Mouse (Mus musculus): ENCODE data around the gene Irak3. TPM values are rescaled to one million over a fixed set of nuclear protein-coding genes. Genes with fewer than 3 reads are reported as not detected.

Gene Irak3
- polyA plus RNA-seq, 1 experiment from 2014 or later = 0.74 TPM

GRCm38 (mm10) chr10:120111691-120112319 is 90.1 kb downstream of the Irak3 start:
- Histone ChIP-seq H3K4me3 (ENCODE audit: low read length) (peak overlapping the region; percentile 77), H3K9me3 (ENCODE audit: control insufficient read depth, low read length) (no peaks in the 10 kb centered on the region), H3K4me1 (ENCODE audit: control insufficient read depth, insufficient read depth, low read length) (no peaks in the 10 kb centered on the region), H3K27me3 (ENCODE audit: control insufficient read depth, insufficient read depth, low read length) (no peaks in the 10 kb centered on the region), H3K27ac (ENCODE audit: low read depth, low read length) (no peak overlapping the region), H3K4me2 (replicated peaks; ENCODE audit: low read depth, low read length) (peak overlapping the region; percentile 79), H3K36me3 (ENCODE audit: control insufficient read depth, insufficient read depth, low read length) (no peaks in the 10 kb centered on the region), H3K9ac (ENCODE audit: low read depth, low read length) (no peak overlapping the region; the same call in 1 of the 2 replicates)
- 87% methylated on average over 3 of the region's 3 CpGs for WGBS
- ATAC-seq (ENCODE audit: low FRiP score, low TSS enrichment) = no peak

DNA sequence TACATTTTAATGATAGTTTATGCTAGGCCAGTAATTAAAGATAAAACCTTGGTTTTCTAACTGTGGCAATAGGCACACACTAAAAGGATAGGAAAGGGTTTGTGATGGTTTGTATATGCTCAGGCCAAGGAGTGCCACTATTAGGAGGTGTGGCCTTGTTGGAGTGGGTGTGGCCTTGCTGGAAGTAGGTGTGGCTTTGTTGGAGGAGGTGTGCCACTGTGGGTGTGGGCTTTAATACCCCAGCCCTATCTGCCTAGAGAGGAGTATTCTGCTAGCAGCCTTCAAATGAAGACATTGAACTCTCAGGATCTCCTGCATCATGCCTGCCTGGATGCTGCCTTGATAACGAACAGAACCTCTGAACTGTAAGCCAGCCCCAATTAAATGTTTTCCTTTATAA is 101.1 kb downstream of the Irak3 start:
- no peaks in the 10 kb centered on the region for H3K27me3 ChIP-seq (ENCODE audit: control insufficient read depth, insufficient read depth, low read length)
- no peak overlapping the region for H3K9ac ChIP-seq (ENCODE audit: low read depth, low read length)
- H3K4me3 ChIP-seq (ENCODE audit: low read length) = no peak overlapping the region
- no peak for ATAC-seq (ENCODE audit: low FRiP score, low TSS enrichment)
- no peak overlapping the region for H3K27ac ChIP-seq (ENCODE audit: low read depth, low read length)
- peaks cover 10% of the 10 kb centered on the region; the same call in 1 of the 2 replicates for H3K36me3 ChIP-seq (ENCODE audit: control insufficient read depth, insufficient read depth, low read length)
- H3K4me1 ChIP-seq (ENCODE audit: control insufficient read depth, insufficient read depth, low read length) = no peaks in the 10 kb centered on the region
- WGBS = 88% methylated on average over 1 of the region's 1 CpGs
- H3K4me2 ChIP-seq (replicated peaks; ENCODE audit: low read depth, low read length) = no peak overlapping the region
- H3K9me3 ChIP-seq (ENCODE audit: control insufficient read depth, low read length) = no peaks in the 10 kb centered on the region

DNA sequence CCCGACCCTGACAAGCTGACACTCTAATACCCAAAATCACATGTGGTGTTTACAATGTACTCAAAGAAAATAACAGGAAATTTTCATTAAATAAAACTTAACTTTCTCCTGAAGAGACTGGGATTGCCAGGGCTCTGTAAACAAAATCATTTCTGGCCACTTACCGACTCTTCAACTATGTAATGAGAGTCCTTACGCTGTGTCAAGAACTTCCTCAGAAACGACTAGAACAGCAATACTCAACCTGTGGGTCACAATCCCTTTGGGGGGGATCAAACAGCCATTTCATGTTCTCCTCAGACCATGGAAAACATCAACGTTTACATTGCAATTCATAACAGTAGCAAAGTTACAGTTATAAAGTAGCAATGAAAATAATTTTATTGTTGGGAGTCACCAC is 104.4 kb downstream of the Irak3 start:
- Histone ChIP-seq H3K4me2 (replicated peaks; ENCODE audit: low read depth, low read length) (no peak overlapping the region), H3K4me1 (ENCODE audit: control insufficient read depth, insufficient read depth, low read length) (no peaks in the 10 kb centered on the region), H3K36me3 (ENCODE audit: control insufficient read depth, insufficient read depth, low read length) (peaks cover 14% of the 10 kb centered on the region; the same call in 1 of the 2 replicates), H3K9ac (ENCODE audit: low read depth, low read length) (no peak overlapping the region), H3K4me3 (ENCODE audit: low read length) (no peak overlapping the region), H3K27me3 (ENCODE audit: control insufficient read depth, insufficient read depth, low read length) (no peaks in the 10 kb centered on the region), H3K27ac (ENCODE audit: low read depth, low read length) (no peak overlapping the region), H3K9me3 (ENCODE audit: control insufficient read depth, low read length) (no peaks in the 10 kb centered on the region)
- WGBS = 78% methylated on average over 5 of the region's 5 CpGs
- no peak for ATAC-seq (ENCODE audit: low FRiP score, low TSS enrichment)

GRCm38 (mm10) chr10:120095716-120096115 is 106.2 kb downstream of the Irak3 start:
- Histone ChIP-seq H3K27ac (ENCODE audit: low read depth, low read length) (no peak overlapping the region), H3K9ac (ENCODE audit: low read depth, low read length) (no peak overlapping the region), H3K27me3 (ENCODE audit: control insufficient read depth, insufficient read depth, low read length) (no peaks in the 10 kb centered on the region), H3K36me3 (ENCODE audit: control insufficient read depth, insufficient read depth, low read length) (peaks cover 13% of the 10 kb centered on the region; the same call in 1 of the 2 replicates), H3K4me1 (ENCODE audit: control insufficient read depth, insufficient read depth, low read length) (no peaks in the 10 kb centered on the region), H3K9me3 (ENCODE audit: control insufficient read depth, low read length) (peaks cover 2% of the 10 kb centered on the region; the same call in 1 of the 2 replicates), H3K4me3 (ENCODE audit: low read length) (no peak overlapping the region), H3K4me2 (replicated peaks; ENCODE audit: low read depth, low read length) (no peak overlapping the region)
- WGBS = 96% methylated on average over 5 of the region's 5 CpGs
- no peak for ATAC-seq (ENCODE audit: low FRiP score, low TSS enrichment)

GRCm38 (mm10) chr10:120095136-120095535 is 106.8 kb downstream of the Irak3 start:
- H3K27ac ChIP-seq (ENCODE audit: low read depth, low read length) = no peak overlapping the region
- WGBS = 91% methylated on average over 9 of the region's 9 CpGs
- H3K4me1 ChIP-seq (ENCODE audit: control insufficient read depth, insufficient read depth, low read length) = no peaks in the 10 kb centered on the region
- peaks cover 13% of the 10 kb centered on the region; the same call in 1 of the 2 replicates for H3K36me3 ChIP-seq (ENCODE audit: control insufficient read depth, insufficient read depth, low read length)
- no peak for ATAC-seq (ENCODE audit: low FRiP score, low TSS enrichment)
- H3K4me2 ChIP-seq (replicated peaks; ENCODE audit: low read depth, low read length) = no peak overlapping the region
- no peak overlapping the region for H3K9ac ChIP-seq (ENCODE audit: low read depth, low read length)
- H3K9me3 ChIP-seq (ENCODE audit: control insufficient read depth, low read length) = peaks cover 2% of the 10 kb centered on the region; the same call in 1 of the 2 replicates
- H3K27me3 ChIP-seq (ENCODE audit: control insufficient read depth, insufficient read depth, low read length) = no peaks in the 10 kb centered on the region
- no peak overlapping the region for H3K4me3 ChIP-seq (ENCODE audit: low read length)

DNA sequence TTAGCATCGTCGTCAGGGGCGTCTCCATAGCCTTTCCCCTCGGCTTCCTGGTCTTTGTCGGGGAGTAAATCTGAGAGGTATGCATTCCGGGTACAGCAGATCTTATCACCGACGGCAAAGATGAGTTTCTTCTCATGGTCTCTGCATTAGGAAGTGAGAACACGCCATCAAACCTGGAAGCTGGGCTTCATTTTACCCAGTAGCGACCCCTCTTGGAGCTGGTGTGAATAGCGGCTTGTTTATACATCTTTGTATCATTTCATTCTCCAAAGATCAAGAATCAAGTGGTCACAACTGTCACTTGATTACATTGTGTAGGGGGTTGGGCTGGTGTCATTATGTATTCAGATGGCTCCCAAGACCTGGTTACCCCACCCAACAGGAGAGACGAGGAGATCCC is 109.4 kb downstream of the Irak3 start:
- Histone ChIP-seq H3K27me3 (ENCODE audit: control insufficient read depth, insufficient read depth, low read length) (no peaks in the 10 kb centered on the region), H3K4me1 (ENCODE audit: control insufficient read depth, insufficient read depth, low read length) (no peaks in the 10 kb centered on the region), H3K4me2 (replicated peaks; ENCODE audit: low read depth, low read length) (no peak overlapping the region), H3K36me3 (ENCODE audit: control insufficient read depth, insufficient read depth, low read length) (peaks cover 16% of the 10 kb centered on the region; the same call in 1 of the 2 replicates), H3K9me3 (ENCODE audit: control insufficient read depth, low read length) (peaks cover 2% of the 10 kb centered on the region; the same call in 1 of the 2 replicates), H3K27ac (ENCODE audit: low read depth, low read length) (no peak overlapping the region), H3K4me3 (ENCODE audit: low read length) (no peak overlapping the region), H3K9ac (ENCODE audit: low read depth, low read length) (no peak overlapping the region)
- 89% methylated on average over 12 of the region's 12 CpGs for WGBS
- ATAC-seq (ENCODE audit: low FRiP score, low TSS enrichment) = no peak

Other genes with a start within 250 kb of the Irak3 start
- gene Helb, start 89.1 kb downstream of the Irak3 start, polyA plus RNA-seq (2014; fragmentation: Nextera tagmentation; extraction: Ambion mirVana) = 2.2 and 4.8 TPM in 2 replicates
- gene Tmbim4, start 540 bp downstream of the Irak3 start, polyA plus RNA-seq (2014; fragmentation: Nextera tagmentation; extraction: Ambion mirVana) = 127 and 139 TPM in 2 replicates
- gene Llph, start 24.9 kb upstream of the Irak3 start, polyA plus RNA-seq (2014; fragmentation: Nextera tagmentation; extraction: Ambion mirVana) = 68.5 and 87.6 TPM in 2 replicates